Mouse (Mus musculus) right cerebral cortex, postnatal 25 days (tissue): ENCODE data around the gene Olfr434.
A peak's percentile ranks its signal among the peaks of the same experiment; 100 is the strongest.
"Not testable (repeated sequence)": the region's sequence is repeated elsewhere in the genome, so short reads cannot be mapped to it uniquely, and the experiment has no call there.

Source experiments
- DNase-seq: peaks from one replicate; pipeline ENCODE4 v3.0.0; 2022

Gene Olfr434

DNA sequence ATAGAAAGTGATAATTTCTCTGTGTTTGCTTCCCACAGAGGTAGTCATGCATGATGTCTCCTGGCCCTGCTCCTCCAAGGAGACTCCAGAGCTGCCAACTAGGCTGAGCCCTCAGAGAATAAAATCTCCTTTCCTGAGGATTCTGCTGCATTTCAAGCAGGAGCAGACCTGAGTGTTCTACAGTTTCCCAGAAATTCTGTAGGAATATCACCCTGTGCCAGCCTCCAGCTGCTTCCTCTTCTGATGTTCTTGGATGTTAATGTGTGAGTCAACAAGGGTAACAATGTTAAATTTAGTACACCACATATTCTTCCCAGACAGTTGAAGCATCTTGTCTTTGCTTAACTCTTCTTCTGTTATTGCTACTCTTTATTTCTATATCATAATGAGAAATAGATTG lies at the start of gene Olfr434:
Olfr434 (plus strand) TSS at position 149 of the 400 bp plus-strand sequence.
- peak; percentile 19 for DNase-seq

- no peak for DNase-seq
These were observed 45.6 kb upstream of the Olfr434 start for GRCm38 (mm10) chr6:43167246-43167645.

GRCm38 (mm10) chr6:43171840-43172239 lies 41.0 kb upstream of the Olfr434 start, which contains the start of gene Olfr13:
TSS of gene Olfr13 (plus strand) at chr6:43172140.
- DNase-seq: no peak

DNA sequence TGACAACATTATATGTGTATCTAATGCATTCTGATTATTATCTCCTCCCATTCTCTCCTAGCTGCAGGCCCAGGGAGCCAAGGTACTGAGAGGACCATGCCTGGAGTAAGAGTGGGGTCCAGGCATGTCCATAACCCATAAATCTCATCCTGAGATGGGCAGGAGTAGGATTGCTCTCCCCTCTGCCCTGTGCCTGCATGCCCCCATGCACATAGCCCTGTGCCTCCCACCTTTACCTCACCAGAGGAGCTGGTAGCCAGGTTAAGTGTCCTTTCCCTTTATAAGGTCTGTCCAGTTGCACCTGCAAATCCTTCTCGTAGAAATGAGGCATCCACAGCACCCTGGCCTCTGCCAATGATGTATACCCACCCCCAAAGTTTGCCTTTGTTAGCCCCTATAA lies 34.7 kb upstream of the Olfr434 start:
- no peak for DNase-seq

- DNase-seq: no peak
These were observed 34.0 kb upstream of the Olfr434 start for GRCm38 (mm10) chr6:43178584-43179501.

- DNase-seq: no peak
These were observed 21.8 kb upstream of the Olfr434 start for GRCm38 (mm10) chr6:43190986-43191385.

GRCm38 (mm10) chr6:43196781-43197180 lies 16.0 kb upstream of the Olfr434 start, which contains the start of gene Olfr435:
TSS of gene Olfr435 (plus strand) at chr6:43197146.
- DNase-seq: no peak

DNA sequence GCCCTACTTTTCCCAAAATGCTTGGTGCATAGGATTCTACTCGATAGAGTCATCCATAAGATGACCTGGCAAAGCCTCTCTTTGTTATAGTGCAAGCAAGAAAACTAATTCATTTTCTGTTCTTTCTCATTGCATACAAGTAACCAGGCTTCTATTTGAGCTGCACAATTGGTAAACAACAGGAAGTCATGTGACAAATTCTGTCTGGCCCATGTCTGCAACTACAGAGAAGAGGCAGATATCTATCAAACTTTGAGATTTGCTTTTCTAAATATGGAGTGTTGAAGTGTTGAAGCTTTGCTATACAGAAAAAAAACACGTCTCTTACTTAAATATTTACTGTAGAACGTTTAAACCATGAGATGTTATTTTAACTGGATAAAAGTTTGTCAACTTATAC lies 14.7 kb upstream of the Olfr434 start:
- DNase-seq: no peak

DNA sequence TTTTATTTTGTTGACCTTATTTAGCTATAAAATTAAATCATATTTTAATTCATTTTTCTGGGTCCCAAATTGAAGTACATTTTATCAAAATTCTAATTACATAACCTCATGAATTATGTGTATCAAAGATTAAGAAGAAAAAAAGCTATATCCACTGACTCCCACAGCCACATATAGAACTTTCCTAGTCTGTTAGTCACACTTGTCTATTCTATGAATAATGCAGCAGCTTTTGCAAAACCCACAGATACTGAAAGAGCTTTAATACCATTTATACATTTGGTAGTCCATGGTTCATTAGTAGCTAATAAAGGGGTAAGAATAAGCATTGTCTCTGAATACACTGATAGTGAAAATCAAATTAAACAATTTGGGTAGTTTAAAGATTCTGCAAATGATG lies 10.0 kb upstream of the Olfr434 start:
- no peak for DNase-seq

- no peak for DNase-seq
These were observed 7.5 kb upstream of the Olfr434 start for GRCm38 (mm10) chr6:43205355-43205754.

DNA sequence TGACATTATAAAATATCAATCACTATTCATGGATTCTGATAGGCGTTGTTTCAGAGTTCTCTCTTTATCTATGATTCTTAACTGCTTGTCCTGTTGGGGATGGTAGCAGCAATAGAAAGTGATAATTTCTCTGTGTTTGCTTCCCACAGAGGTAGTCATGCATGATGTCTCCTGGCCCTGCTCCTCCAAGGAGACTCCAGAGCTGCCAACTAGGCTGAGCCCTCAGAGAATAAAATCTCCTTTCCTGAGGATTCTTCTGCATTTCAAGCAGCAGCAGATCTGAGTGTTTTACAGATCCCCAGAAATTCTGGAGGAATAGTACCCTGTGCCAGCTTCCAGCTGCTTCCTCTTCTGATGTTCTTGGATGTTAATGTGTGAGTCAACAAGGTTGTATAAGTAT lies 18.4 kb downstream of the Olfr434 start, which contains the start of gene Olfr47:
Olfr47 (plus strand) TSS at position 275 of the 400 bp plus-strand sequence.
- DNase-seq: not testable (repeated sequence)

DNA sequence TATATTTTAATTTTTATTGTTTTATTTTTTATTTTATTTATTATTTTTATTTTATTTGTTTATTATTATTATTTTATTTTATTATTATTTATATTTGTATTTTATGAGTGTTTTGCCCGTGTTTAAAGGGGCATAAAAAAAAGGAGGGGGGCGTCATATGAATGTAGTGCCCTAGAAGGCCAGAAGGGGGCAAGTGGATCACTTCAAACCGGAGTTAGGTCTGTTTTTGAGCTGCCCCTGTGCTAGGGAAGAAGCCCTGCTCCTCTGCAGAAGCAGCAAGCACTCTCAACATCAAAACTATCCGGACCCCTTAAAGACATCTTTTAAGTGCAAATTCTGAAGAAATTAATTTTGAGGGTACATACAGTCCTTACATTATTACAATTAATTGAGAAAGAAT lies 29.2 kb downstream of the Olfr434 start:
- no peak for DNase-seq

DNA sequence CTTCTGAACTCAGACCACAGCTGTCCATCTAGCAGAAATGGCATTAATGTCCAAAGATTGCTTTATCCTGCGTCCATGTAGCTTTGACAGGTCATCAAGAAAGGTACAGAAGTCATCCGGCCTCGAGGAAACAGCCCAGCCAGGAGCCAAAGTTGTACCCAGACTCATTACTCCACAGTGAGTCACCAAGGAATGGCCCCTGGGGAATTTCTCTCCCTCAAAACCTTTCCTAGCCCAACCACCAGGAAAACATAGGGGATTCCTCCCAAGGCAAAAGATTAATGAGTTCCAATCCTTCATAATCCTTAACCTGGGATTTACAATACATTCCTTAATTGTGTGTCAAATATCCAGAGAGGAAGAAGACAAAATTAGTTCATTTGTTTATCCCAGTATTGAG lies 34.6 kb downstream of the Olfr434 start:
- DNase-seq: no peak

GRCm38 (mm10) chr6:43252994-43253393 lies 40.2 kb downstream of the Olfr434 start:
- DNase-seq: no peak

DNA sequence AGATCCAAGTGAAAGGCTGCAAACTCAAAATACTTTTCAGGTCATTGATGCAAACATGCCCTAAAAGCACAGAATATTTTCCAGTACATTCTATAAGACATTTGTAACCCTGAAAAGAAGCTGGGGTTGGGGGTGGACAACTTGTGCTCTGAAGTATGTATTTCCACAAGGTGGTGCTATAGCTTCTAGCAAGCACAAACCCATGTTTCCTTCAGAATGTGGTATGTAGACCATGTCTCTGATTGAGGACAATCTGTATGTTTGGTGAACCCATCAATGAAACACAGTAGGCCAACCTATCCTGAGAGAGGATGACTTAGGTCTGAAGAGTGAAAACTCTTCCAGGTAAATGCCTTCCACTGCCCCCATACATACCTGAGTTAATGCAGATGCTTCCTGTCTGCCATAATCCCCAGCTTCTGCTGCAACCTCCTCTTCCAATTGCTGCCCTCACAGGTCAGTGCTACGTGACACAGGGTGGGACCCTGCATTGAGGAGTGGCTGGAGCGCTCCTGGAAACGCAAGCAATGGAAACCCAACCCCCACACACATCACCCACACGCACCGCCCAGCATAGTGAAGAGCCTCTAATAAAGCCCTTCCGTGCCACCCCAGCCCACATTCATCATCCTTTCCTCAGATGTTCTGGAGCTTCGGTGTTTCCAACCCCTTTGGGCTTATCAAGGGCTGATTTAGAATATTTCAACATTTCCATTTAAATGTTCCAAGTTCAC lies 41.5 kb downstream of the Olfr434 start:
- no peak for DNase-seq

DNA sequence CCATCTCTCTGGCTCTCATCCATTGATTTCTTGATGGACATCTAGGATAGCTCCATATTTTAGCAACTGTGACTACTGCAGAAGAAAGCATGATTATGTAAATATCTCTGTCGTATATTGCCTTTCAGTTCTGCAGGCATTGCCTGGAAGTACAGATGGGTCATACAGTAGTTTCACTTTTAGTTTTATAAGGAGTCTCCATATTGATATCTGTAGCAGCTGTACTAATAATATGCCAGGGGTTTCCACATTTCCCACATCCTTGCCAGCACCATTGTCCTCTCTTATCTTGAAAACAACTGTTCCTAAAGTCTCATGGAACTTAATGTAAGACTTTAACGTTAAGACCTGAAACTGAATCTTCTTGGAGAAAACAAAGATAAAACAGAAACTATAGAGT lies 47.9 kb downstream of the Olfr434 start:
- DNase-seq: no peak

DNA sequence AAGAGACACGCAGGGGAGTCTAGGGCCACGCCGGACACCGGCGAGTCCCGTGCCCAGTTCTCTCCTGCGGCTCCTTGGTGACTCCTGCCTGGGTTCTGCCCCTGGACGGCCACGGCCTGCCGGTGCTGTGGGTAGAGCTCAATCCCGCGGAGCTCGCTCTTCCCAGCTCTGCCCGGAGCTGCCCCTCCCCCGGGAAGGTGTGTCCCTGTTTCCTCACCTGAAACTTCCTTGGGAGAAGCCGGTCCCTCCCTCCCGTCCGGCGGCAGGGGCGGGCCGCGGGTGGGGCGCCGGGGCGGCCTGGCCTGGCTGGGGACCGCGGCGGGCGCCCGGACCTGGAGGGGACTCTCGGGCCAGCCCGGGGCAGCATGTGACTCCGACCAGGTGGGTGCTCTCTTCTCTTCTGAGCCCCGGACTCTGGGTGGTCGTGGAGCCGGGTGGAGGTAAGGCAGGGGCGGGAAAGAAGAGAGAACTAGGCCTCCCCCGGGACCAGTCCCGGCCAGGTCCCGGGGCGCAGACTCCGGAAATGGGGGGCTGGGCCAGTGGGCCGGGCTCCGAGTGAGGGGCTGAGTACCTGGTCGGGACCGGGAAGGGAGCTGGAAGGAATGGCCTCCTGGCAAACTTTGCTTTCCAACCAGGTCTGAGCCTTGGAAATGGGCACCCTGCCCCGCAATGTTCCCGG lies 52.7 kb downstream of the Olfr434 start, which contains the start of gene Arhgef5:
Arhgef5 (plus strand) TSS at position 220 of the 679 bp plus-strand sequence.
- no peak for DNase-seq

- DNase-seq: no peak
These were observed 53.5 kb downstream of the Olfr434 start for GRCm38 (mm10) chr6:43266356-43266755.
